Mouse (Mus musculus) B cell, adult 67 days (primary cell): ENCODE data around the gene Vmn1r65. TPM values are rescaled to one million over a fixed set of nuclear protein-coding genes. Genes with fewer than 3 reads are reported as not detected.

ENCODE experiments used
- total RNA-seq, 2 experiments: library from RNA; stranded (reverse); gene quantifications; 4 replicates each; pipeline ENCODE4 v1.2.4; 2023

Gene Vmn1r65
- total RNA-seq = not detected

GRCm38 (mm10) chr7:6010910-6011309 is at the start of gene Vmn1r65:
Gene Vmn1r65, minus strand, starts transcription at chr7:6011010.

GRCm38 (mm10) chr7:6044861-6045260 is 34.1 kb upstream of the Vmn1r65 start, which contains the start of gene Nlrp4c:
Gene Nlrp4c, plus strand, starts transcription at chr7:6045161.

Other genes with a start within 250 kb of the Vmn1r65 start
- gene Vmn1r63, start 205.6 kb downstream of the Vmn1r65 start, total RNA-seq = not detected
- gene Vmn1r64, start 126.5 kb downstream of the Vmn1r65 start, total RNA-seq = not detected
- not detected for gene Nlrp4c, start 34.2 kb upstream of the Vmn1r65 start, total RNA-seq
- gene Zfp787, start 145.0 kb upstream of the Vmn1r65 start, total RNA-seq = 10 to 100 TPM; 39.7 to 41.2 TPM
- gene Zfp444, start 161.2 kb upstream of the Vmn1r65 start, total RNA-seq = 10 to 100 TPM; 28.4 TPM
- gene Galp, start 186.1 kb upstream of the Vmn1r65 start, total RNA-seq = not detected
- not detected for gene Zscan5b, start 211.3 kb upstream of the Vmn1r65 start, total RNA-seq
- gene Epp13, start 241.7 kb upstream of the Vmn1r65 start, total RNA-seq = not detected